ENCODE assay signal across 8 mouse cellular contexts in the genomic region with DNA sequence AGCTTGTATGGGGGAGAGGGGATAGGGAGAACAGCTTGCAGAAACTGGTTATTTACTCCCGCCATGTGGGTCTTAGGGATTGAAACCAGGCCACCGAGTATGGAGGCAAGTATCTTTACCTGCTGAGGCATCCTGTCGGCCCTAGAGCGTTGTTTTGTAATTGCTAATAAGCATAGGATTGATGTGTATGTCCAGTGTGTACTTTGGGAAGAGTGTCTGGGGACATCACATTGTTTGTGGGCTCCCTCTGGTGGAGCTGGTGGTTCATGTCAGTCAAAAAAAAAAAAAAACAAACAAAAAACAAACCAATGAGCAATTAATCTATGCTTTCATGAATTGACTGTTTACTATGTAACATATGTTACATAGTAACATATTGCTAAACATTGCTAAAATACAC. TPM values are rescaled to one million over a fixed set of nuclear protein-coding genes. Genes with fewer than 3 reads are reported as not detected.
A peak's percentile ranks its signal among the peaks of the same experiment; 100 is the strongest.
DNase-seq lines count a peak whose midpoint lies in the region; ATAC-seq and TF ChIP-seq lines count a peak whose summit lies in the region.

No protein-coding gene starts in this region.

- peak; percentile 54 to 69 for DNase-seq in cerebellum, postnatal 10 days
- peak in 1 of 2 experiments; percentile 25 for DNase-seq in left cerebral cortex, adult 2 months (ENCODE audit: extremely low spot score in 1 of 2, low spot score in 2 of 2)
- no peak for DNase-seq in left cerebral cortex, adult 9 months (ENCODE audit: low spot score in 2 of 2)
- DNase-seq in MN1 (ENCODE audit: low spot score) = peak; percentile 63
- DNase-seq in forelimb bud, embryonic 11.5 days (ENCODE audit: low read depth, low spot score) = peak; percentile 5
- no peak for DNase-seq in ovary, postnatal 14 days (ENCODE audit: low spot score)
- no peak for DNase-seq in ovary, postnatal 36 days (ENCODE audit: low spot score)

- intact Hi-C loops in left cerebral cortex, adult 2 months (cut with DNase I) = loop anchor here (1.0 kb wide), 1 partner anchor 90 kb away; no protein-coding TSS in a partner anchor

- no peak for ATAC-seq in cerebellum, adult (ENCODE audit: insufficient number of reproducible peaks, low FRiP score, low TSS enrichment)

- no peak overlapping the region for H3K27ac ChIP-seq in left cerebral cortex, adult 2 months

- TF ChIP-seq CTCF in left cerebral cortex, adult 2 months (IDR thresholded peaks at IDR 0.05) = peak; percentile 63

- no peak overlapping the region for H3K4me3 ChIP-seq in left cerebral cortex, adult 2 months

RNA-seq across cellular contexts. Expression of a gene that starts 2.2 kb away (rescaled TPM):
- 10 to 100 TPM; 31.0 to 33.5 TPM for total RNA-seq in left cerebral cortex, adult 2 months (2021)

Comparison
In these comparisons a context has a peak if more than half of its experiments do, and no peak if none do; other contexts are left out.
1. DNase-seq: peak in cerebellum, postnatal 10 days (2 of 2), MN1 (single experiment) and forelimb bud, embryonic 11.5 days (single experiment); none in left cerebral cortex, adult 9 months (0 of 2), ovary, postnatal 14 days (single experiment) and ovary, postnatal 36 days (single experiment).